Mouse (Mus musculus) embryonic facial prominence, embryonic 11.5 days (tissue): ENCODE measurements at regions not wholly inside any gene's neighbourhood (a gene's known extent, or its start where the extent isn't known, plus 50 kb on each side); places are given as distances from the start of the nearest gene placed in this dataset.

Source experiments
- ATAC-seq: fragments of 200-750 bp; cut with Nextera tagmentation; replicated peaks from 2 replicates; pipeline ENCODE4 v1.8.0; 2017; ENCODE audit warnings: low read depth; ENCODE audit not compliant: insufficient number of reproducible peaks, low FRiP score, low TSS enrichment
- DNase-seq: peaks from one replicate; pipeline ENCODE4 v3.0.0-alpha.2; 2015; ENCODE audit warnings: low spot score
- H3K27ac ChIP-seq: fragments of 300-500 bp; sonication (generic); replicated peaks from 2 replicates; pipeline ENCODE4 v1.5.1; 2014; ENCODE audit warnings: mild to moderate bottlenecking, low read depth, low read length, control low read depth
- H3K27me3 ChIP-seq: fragments of 300-500 bp; sonication (generic); 2 replicates; pipeline ENCODE4 v1.6.1; 2014; ENCODE audit warnings: mild to moderate bottlenecking, low read length, moderate library complexity, mixed read lengths; ENCODE audit not compliant: control insufficient read depth, insufficient read depth
- H3K36me3 ChIP-seq: fragments of 300-500 bp; sonication (generic); replicated peaks from 2 replicates; pipeline ENCODE4 v1.6.1; 2014; ENCODE audit warnings: low read depth, mild to moderate bottlenecking, low read length, moderate library complexity, mixed read lengths; ENCODE audit not compliant: control insufficient read depth, insufficient read depth
- H3K4me1 ChIP-seq: fragments of 300-500 bp; sonication (generic); 2 replicates; pipeline ENCODE4 v1.6.1; 2014; ENCODE audit warnings: low read length, mixed read lengths; ENCODE audit not compliant: control insufficient read depth, insufficient read depth
- H3K4me2 ChIP-seq: fragments of 300-500 bp; sonication (generic); 2 replicates; pipeline ENCODE4 v1.6.1; 2014; ENCODE audit warnings: low read depth, mild to moderate bottlenecking, control low read depth, low read length, moderate library complexity
- H3K4me3 ChIP-seq: fragments of 300-500 bp; sonication (generic); 2 replicates; pipeline ENCODE4 v1.5.1; 2014; ENCODE audit warnings: low read depth, low read length, control low read depth
- H3K9ac ChIP-seq: fragments of 300-500 bp; sonication (generic); replicated peaks from 2 replicates; pipeline ENCODE4 v1.6.1; 2014; ENCODE audit warnings: mild to moderate bottlenecking, control low read depth, low read length
- H3K9me3 ChIP-seq: fragments of 300-500 bp; sonication (generic); replicated peaks from 2 replicates; pipeline ENCODE4 v1.6.1; 2016; ENCODE audit warnings: mild to moderate bottlenecking, low read length, inconsistent platforms, mixed read lengths; ENCODE audit not compliant: control insufficient read depth
- WGBS: fragments of 180-500 bp; shearing (Covaris S2); extraction: QIAGEN DNeasy Blood & Tissue Kit; methylation state at CpG from one replicate; pipeline ENCODE4 v1.1.7; 2014; 5-methylcytosine and 5-hydroxymethylcytosine counted together

- Histone ChIP-seq H3K27ac (no peak overlapping the region), H3K4me1 (no peaks in the 10 kb centered on the region), H3K27me3 (no peaks in the 10 kb centered on the region), H3K36me3 (no peaks in the 10 kb centered on the region), H3K9me3 (no peaks in the 10 kb centered on the region), H3K4me2 (no peak overlapping the region), H3K9ac (no peak overlapping the region), H3K4me3 (no peak overlapping the region)
- WGBS, result 84% methylated on average over 3 of the region's 3 CpGs
- ATAC-seq (no peak), DNase-seq (peak; percentile 36)
Measured at GRCm38 (mm10) chr2:106318695-106319266, 315.4 kb upstream of the Dnajc24 start.

DNA sequence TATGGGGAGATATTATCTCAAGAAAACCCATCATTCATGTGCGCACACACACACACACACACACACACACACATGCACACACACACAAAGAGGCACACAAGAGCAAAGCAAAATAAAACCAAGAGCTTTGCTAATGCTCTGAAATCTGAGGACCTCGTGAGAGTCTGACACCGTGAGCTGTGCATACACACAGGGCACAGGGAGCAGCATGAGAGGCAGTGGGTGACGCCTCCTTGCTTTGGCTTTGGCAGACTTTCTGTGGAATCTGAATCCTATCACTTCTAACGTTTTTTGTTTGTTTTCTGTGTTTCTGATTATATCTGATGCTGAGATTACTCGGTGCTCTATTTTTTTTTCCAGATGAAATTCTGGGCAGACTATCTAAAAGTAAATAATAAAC is 343.4 kb upstream of the Dnajc24 start:
- Histone ChIP-seq H3K4me1 (no peaks in the 10 kb centered on the region), H3K27me3 (no peaks in the 10 kb centered on the region), H3K36me3 (no peaks in the 10 kb centered on the region), H3K9ac (no peak overlapping the region), H3K9me3 (no peaks in the 10 kb centered on the region), H3K4me3 (no peak overlapping the region), H3K27ac (no peak overlapping the region), H3K4me2 (no peak overlapping the region)
- ATAC-seq, result no peak
- 74% methylated on average over 6 of the region's 6 CpGs for WGBS
- no peak for DNase-seq

GRCm38 (mm10) chr2:106347249-106347648 is 343.9 kb upstream of the Dnajc24 start:
- H3K9me3 ChIP-seq, result no peaks in the 10 kb centered on the region
- no peak overlapping the region for H3K9ac ChIP-seq
- no peaks in the 10 kb centered on the region for H3K36me3 ChIP-seq
- H3K4me2 ChIP-seq, result no peak overlapping the region
- WGBS, result 85% methylated on average over 7 of the region's 7 CpGs
- H3K27ac ChIP-seq, result no peak overlapping the region
- no peak overlapping the region for H3K4me3 ChIP-seq
- H3K4me1 ChIP-seq, result no peaks in the 10 kb centered on the region
- no peak for ATAC-seq
- H3K27me3 ChIP-seq, result no peaks in the 10 kb centered on the region
- DNase-seq, result no peak

DNA sequence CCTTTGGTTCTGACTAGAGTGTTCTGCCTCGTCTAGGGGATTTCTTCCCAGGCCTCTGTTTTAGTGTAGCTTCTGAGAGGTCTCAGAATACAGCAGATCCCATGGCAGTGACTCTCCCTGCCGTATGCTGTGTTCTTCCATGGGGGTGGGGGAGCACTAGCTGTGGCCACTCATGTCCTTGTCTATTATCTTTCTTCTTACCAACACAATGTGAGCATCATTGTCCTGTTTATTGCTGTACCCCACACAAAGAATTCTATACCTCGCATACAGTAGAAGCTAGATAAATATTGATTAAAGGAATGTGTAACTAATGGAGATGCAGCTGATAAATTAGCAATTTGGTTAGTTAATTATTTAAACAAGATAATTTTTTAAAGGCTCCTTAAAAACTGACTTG is 337.5 kb upstream of the Mpped2 start:
- H3K36me3 ChIP-seq, result no peaks in the 10 kb centered on the region
- no peak overlapping the region for H3K27ac ChIP-seq
- ATAC-seq (no peak), DNase-seq (no peak)
- H3K4me3 ChIP-seq, result no peak overlapping the region
- WGBS, result 67% methylated on average over 3 of the region's 3 CpGs
- no peaks in the 10 kb centered on the region for H3K27me3 ChIP-seq
- H3K4me2 ChIP-seq, result no peak overlapping the region
- H3K9ac ChIP-seq, result no peak overlapping the region
- H3K4me1 ChIP-seq, result no peaks in the 10 kb centered on the region
- H3K9me3 ChIP-seq, result no peaks in the 10 kb centered on the region

DNA sequence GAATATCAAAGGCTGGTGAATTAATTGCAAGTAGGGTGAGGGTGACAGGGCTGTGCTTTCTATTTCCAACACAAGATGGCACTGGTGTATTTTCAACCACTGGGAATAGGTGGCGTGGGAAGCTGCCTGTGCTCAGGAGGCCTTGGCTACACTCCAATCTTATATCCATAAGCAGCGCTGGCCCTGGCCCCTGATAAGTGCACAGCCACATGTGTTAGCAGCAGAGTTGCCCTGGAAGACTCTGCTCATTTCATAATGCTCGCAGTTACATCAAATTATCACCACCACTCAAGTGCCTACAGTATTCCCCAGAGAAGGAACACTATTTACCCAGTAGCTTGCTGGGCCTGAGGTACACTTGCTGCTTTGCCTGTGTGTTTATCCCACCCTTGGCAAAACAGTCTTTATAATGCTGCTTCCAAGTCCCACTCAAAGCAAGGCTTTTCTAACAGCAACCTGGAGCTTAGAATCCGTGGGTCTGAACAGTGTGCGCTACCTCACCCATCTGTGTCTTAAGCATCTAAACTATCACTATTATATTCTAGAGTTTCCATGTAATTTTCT is 337.0 kb upstream of the Mpped2 start:
- Histone ChIP-seq H3K27ac (no peak overlapping the region), H3K4me2 (no peak overlapping the region), H3K36me3 (no peaks in the 10 kb centered on the region), H3K4me3 (no peak overlapping the region), H3K4me1 (no peaks in the 10 kb centered on the region), H3K27me3 (no peaks in the 10 kb centered on the region), H3K9ac (no peak overlapping the region), H3K9me3 (no peaks in the 10 kb centered on the region)
- 39% methylated on average over 5 of the region's 5 CpGs for WGBS
- peak; percentile 93 for ATAC-seq
- peak; percentile 86 for DNase-seq

GRCm38 (mm10) chr2:106368641-106369040 is 324.4 kb upstream of the Mpped2 start:
- H3K4me3 ChIP-seq, result no peak overlapping the region
- no peak overlapping the region for H3K27ac ChIP-seq
- no peaks in the 10 kb centered on the region for H3K4me1 ChIP-seq
- no peak for ATAC-seq
- H3K27me3 ChIP-seq, result no peaks in the 10 kb centered on the region
- no peak for DNase-seq
- no peaks in the 10 kb centered on the region for H3K9me3 ChIP-seq
- no peak overlapping the region for H3K4me2 ChIP-seq
- WGBS, result 86% methylated on average over 5 of the region's 5 CpGs
- no peaks in the 10 kb centered on the region for H3K36me3 ChIP-seq
- no peak overlapping the region for H3K9ac ChIP-seq

- Histone ChIP-seq H3K4me1 (no peaks in the 10 kb centered on the region), H3K9me3 (no peaks in the 10 kb centered on the region), H3K36me3 (no peaks in the 10 kb centered on the region), H3K4me2 (no peak overlapping the region), H3K27ac (no peak overlapping the region), H3K27me3 (no peaks in the 10 kb centered on the region), H3K4me3 (no peak overlapping the region), H3K9ac (no peak overlapping the region)
- ATAC-seq (no peak), DNase-seq (no peak)
- WGBS, result 75% methylated on average over 14 of the region's 14 CpGs
Measured at GRCm38 (mm10) chr2:106383415-106384285, 309.4 kb upstream of the Mpped2 start.

DNA sequence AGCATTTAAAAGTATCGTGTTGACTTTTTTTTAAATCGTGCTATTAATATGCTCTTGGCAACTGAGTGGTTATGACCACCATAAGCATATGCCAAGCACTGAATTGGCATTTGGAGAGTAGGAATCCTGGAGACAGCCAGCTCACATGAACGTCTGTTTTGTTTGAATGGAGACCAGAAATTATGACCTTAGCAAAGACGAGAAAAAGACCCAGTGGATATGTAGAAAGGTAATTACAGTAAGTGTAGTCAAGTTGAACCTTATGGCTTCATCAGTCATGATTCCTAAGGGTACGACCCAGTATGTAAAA is 308.8 kb upstream of the Mpped2 start:
- DNase-seq (no peak), ATAC-seq (no peak)
- no peak overlapping the region for H3K4me3 ChIP-seq
- H3K27me3 ChIP-seq, result no peaks in the 10 kb centered on the region
- H3K4me1 ChIP-seq, result no peaks in the 10 kb centered on the region
- H3K9ac ChIP-seq, result no peak overlapping the region
- H3K36me3 ChIP-seq, result no peaks in the 10 kb centered on the region
- H3K9me3 ChIP-seq, result no peaks in the 10 kb centered on the region
- WGBS, result 78% methylated on average over 5 of the region's 5 CpGs
- no peak overlapping the region for H3K27ac ChIP-seq
- no peak overlapping the region for H3K4me2 ChIP-seq
